Mouse (Mus musculus): ENCODE data around the gene Aspdh.

The Aspdh gene

GRCm38 (mm10) chr7:44453256-44453655 lies 11.9 kb upstream of the Aspdh start:
- DNase-seq, result no peak

DNA sequence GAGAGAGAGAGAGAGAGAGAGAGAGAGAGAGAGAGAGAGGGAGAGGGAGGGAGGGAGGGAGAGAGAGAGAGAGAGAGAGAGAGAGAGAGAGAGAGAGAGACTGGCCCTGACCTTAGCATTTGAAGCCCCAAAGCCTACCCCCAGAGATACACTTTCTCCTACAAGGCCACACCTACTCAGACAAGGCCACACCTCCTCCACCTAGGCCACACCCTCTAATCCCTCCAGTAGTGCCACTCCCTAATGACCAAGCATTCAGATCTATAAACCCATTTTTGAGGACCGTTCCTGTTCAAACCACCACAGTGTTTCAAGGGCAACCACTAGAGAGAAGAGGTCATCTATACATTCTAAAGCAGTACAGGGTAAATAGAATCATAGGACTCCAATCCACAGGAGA lies 8.9 kb upstream of the Aspdh start:
- no peak for DNase-seq

DNA sequence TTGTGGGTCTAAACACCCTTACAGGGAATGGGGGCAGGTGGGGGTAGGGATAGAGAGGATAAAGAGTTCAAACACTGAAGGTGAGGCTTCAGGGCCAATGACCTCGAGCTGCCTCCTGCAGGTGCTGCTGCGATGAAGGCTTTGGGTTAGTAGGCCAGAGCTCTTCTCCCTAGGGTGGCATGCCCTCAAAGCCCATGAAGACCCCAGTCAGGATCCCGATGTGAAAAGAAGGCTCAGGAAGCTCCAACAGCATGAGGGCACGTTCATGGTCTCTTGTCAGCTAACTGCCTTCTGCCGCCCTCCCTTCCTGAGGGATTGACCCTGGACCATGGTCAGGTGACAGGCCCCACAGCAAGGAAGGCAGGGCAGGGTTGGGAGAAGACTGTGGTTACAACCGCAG lies 5.1 kb upstream of the Aspdh start:
- no peak for DNase-seq

- DNase-seq, result no peak
Measured at GRCm38 (mm10) chr7:44460767-44461502, 4.3 kb upstream of the Aspdh start.

DNA sequence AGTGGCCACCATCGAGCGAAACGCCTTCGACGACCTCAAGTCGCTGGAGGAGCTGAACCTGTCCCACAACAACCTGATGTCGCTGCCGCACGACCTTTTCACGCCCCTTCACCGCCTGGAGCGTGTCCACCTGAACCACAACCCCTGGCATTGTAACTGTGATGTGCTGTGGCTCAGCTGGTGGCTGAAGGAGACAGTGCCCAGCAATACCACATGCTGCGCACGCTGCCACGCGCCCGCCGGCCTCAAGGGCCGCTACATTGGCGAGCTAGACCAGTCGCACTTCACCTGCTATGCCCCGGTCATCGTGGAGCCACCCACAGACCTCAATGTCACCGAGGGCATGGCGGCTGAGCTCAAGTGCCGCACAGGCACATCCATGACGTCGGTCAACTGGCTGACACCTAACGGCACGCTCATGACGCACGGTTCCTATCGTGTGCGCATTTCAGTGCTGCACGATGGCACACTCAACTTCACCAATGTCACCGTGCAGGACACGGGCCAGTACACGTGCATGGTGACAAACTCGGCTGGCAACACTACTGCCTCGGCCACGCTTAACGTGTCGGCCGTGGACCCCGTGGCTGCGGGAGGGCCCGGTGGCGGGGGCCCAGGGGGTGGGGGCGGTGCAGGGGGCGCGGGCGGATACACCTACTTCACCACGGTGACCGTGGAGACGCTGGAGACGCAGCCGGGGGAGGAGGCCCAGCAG lies 3.5 kb upstream of the Aspdh start:
- DNase-seq, result no peak

GRCm38 (mm10) chr7:44462218-44463055 lies 2.8 kb upstream of the Aspdh start:
- DNase-seq, result no peak

DNA sequence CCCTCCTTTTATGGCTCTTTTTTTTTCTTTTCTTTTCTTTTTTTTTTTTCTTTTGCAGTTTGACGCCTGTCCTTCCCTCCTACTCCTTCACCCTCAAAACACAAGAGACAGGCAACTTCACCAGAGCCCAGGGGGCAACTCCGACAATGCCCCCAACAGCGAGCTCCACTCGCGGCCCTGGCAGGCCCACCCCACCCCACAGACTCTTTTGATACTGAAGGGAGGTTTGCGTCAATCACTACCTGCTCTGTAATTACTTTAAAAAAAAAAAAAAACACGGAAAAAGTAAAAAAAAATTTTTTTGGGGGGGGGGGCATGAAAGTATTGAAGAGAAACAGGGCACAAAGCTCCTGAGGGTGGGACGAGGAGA lies 2.1 kb upstream of the Aspdh start:
- no peak for DNase-seq

GRCm38 (mm10) chr7:44463556-44464225 lies 1.5 kb upstream of the Aspdh start:
- DNase-seq, result no peak

DNA sequence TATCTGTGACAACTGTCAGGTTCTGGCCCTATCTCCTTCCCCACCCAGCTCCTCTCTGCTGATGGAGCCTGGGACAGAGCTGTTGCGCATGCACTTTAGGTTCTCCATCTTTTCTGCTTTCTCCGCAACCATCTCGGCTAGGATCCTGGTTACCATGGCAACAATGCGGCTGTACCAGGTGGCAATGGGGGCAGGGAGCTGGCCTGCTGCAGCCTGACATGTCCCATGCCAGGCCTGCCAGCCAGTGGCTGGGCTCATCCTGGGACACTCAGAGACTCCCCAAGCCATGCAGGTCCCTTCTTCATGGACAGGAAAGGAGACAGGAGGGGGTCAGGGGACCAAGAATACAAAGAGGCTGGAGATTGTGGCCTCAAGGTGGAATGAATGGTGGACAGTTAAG lies 680 bp upstream of the Aspdh start:
- DNase-seq, result no peak

DNA sequence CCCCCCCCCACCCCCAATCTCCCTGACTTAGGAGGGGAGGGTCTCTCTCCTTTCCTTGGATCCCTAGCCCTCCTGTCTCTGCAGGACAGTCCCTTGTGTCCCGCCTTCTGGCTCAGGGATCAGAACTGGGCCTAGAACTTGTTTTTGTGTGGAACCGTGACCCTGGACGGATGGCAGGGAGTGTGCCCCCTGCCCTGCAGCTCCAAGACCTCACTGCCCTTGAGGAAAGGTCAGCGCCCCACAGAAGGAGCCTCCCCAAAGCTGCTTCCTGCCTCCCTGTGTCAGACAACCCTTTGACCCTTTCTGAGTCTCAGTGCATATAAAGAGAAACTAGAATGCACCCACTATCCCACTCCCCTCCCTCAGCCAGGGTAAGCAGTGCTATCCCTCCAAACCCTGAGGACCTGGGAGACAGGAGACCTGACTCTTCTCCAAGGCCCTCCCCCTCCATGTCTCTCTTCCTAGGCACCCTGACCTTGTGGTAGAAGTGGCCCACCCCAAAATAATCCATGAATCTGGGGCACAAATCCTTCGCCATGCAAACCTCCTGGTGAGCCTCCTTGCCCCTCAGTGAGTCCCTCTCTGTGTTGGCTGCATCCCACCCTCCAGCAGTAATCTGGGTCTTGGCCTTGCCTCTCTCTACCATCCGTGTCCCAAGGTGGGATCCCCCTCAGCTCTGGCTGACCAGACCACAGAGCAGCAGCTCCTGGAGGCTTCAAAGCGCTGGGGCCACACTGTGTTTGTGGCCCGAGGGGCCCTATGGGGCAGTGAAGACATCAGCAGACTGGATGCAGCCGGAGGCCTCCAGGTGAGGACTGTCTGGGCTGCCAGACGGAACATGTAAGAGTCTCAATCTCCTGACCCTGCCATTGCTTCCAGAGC lies 1.1 kb downstream of the Aspdh start:
- no peak for DNase-seq

DNA sequence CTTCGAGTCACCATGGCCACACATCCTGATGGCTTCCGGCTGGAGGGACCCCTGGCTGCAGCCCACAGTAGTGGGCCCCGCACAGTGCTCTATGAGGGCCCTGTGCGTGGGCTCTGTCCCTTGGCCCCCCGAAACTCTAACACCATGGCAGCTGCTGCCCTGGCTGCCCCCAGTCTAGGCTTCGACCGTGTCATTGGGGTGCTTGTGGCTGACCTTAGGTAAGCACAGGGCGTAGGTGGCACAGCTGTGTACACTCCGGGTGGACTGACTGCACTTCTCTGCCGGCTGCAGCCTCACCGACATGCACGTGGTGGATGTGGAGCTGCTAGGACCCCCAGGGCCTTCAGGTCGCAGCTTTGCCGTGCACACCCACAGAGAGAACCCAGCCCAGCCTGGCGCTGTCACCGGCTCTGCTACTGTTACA lies 1.7 kb downstream of the Aspdh start:
- DNase-seq, result no peak

GRCm38 (mm10) chr7:44467811-44468411 lies 2.7 kb downstream of the Aspdh start, which contains the start of gene Josd2:
TSS of gene Josd2 (plus strand) at chr7:44467980.
- DNase-seq, result peak; percentile 97 to 98

- DNase-seq, result no peak
Measured at GRCm38 (mm10) chr7:44468644-44469285, 3.6 kb downstream of the Aspdh start.

DNA sequence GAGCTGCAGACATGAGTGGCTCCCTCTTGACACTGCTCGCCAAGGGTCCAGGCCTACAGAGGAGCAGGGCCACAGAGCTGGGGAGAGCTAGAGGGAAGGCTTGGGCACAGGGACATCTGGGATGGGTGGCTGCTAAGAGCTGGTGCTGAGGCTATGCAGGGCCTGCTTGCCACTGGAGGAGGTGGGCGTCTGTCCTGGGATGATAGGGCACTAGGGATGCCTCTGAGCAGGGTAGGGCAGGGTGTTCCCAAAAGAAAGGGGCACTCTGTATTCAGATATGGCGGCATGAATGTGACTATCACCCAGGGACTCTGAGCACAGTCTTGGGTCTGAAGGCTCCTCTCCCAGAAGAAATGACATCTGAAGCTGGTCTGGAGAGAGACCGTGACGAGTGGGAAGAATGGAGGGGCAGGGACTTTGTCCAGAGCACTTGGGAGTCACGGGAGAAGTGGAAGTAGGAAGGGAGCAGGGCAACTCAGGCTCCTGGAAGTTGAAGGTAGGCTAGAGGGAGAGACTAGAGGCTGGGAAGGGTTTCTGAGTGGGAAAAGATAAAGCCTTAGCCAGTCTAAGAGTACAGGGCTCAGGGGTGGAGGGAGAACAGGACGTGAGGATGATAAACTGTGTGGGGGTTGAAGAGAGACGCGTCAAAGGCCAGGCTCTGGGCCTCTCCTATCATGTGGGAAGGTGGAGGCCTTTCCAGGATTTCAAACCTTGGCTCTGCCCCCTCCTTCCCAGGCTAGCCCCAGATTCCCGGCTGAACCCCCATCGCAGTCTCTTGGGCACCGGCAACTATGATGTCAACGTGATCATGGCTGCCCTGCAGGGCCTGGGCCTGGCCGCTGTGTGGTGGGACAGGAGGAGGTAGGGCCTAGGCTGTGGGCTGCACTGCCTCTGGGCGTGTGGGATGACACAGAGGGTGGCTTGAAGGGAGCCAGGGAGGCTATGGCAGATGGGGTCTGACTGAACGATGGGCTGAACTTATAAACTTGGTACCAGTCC lies 4.8 kb downstream of the Aspdh start:
- no peak for DNase-seq

DNA sequence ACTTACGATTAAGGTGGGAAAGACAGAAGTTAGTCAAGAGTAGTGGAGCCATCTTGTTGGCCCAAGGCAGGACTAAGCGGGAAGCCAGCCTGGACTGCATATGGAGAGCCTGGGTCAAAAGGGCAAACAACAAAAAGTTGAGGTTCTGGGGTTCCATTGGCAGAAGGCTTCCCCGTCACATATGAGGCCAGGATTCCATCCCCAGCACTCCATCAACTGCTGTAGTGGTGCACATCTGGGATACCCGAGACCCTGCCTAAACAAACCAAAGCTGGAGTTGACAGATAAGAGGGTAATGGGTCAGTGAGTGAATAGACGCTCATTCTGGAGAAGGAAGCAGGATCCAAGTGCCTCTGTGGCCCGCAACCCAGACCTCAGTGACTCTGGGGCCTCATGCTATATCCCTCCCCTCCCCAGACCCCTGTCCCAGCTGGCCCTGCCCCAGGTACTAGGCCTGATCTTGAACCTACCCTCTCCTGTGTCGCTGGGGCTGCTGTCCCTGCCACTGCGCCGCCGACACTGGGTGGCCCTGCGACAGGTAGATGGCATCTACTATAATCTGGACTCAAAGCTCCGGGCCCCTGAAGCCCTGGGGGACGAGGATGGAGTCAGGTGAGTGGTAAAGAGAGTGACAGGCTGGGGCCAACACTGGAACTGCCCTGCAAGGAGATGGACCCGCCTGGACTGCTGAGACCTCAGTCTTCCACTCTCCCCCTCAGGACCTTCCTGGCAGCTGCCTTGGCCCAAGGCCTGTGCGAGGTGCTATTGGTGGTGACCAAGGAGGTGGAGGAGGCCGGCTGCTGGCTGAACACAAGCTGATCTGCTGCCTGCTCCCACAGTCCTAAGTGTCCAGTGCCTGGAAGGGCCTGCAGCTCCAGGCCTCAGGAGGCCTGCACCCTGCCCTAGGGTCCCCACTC lies 5.8 kb downstream of the Aspdh start:
- DNase-seq, result no peak

DNA sequence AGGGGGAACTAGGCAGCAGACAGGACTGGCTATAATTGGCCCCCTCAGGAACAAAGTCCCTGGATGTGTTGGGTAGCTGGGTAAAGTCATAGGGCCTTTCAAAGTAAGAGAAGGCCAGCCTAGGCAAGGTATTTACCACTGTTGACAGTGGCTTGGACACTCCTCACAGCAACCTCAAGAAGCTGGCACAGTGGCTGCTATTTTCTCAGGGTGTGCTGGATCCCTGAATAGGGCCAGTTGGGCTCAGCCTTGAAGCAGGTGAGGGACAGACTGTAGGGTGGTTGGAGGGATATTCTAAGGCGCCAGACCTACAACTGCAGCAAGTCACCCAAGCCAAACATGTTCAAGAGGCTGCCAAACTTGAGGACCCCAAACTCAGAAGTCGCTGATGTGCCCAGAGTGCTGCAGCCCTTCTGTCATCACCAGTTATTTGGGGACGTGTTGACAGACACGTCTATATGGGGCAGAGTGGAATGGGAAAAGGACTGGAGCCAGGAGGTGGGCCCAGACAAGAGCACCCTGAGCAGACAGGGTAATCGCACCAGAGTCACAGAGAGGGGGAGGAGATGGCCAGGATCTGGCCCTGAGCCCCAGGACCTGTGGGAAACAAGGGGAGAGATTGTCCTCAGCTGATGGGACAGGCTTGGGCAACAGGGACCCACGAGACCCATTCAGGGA lies 6.8 kb downstream of the Aspdh start:
- DNase-seq, result no peak

DNA sequence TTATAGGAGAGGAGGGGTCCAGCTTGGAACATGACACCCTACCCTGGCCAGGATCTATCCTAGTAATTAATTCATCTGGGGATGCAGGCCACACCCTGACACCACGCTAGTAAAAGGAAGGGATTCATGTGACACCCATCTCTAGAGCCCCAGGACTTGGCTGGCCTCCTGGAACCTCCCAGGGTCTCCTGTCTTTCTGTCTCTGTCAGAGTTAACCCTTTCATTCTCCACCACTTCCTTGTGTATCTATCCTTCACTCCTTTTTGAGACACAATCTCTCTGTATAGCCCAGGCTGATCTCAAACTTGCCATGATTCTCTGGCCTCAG lies 7.3 kb downstream of the Aspdh start:
- DNase-seq, result no peak

All from lung, adult 18-20 months (tissue).